Mouse (Mus musculus): ENCODE data around the gene Timm50.

Timm50 gene

DNA sequence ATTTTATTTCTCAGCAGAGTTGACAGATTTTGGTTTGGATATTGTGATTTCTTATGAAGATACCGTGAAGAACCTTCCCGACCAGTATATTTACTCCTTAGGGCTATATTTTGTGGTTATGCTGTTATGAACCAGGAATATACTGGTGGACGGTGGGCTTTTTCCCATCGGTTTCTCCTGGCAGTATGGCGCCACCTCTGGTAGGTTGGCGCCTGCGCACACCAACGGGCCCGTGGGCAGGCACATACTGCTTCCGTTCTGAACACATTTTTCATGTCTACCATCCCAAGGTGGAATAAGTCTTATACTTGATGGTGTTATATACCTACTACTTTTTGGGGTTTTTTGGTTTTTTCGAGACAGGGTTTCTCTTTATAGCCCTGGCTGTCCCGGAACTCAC is 42.5 kb downstream of the Timm50 start:
- in situ Hi-C loops (cut with MboI, MseI) = no loop called here

GRCm38 (mm10) chr7:28268576-28268975 is 43.3 kb downstream of the Timm50 start:
- in situ Hi-C loops (cut with MboI, MseI) = no loop called here

GRCm38 (mm10) chr7:28268042-28268531 is 43.8 kb downstream of the Timm50 start:
- in situ Hi-C loops (cut with MboI, MseI) = no loop called here

DNA sequence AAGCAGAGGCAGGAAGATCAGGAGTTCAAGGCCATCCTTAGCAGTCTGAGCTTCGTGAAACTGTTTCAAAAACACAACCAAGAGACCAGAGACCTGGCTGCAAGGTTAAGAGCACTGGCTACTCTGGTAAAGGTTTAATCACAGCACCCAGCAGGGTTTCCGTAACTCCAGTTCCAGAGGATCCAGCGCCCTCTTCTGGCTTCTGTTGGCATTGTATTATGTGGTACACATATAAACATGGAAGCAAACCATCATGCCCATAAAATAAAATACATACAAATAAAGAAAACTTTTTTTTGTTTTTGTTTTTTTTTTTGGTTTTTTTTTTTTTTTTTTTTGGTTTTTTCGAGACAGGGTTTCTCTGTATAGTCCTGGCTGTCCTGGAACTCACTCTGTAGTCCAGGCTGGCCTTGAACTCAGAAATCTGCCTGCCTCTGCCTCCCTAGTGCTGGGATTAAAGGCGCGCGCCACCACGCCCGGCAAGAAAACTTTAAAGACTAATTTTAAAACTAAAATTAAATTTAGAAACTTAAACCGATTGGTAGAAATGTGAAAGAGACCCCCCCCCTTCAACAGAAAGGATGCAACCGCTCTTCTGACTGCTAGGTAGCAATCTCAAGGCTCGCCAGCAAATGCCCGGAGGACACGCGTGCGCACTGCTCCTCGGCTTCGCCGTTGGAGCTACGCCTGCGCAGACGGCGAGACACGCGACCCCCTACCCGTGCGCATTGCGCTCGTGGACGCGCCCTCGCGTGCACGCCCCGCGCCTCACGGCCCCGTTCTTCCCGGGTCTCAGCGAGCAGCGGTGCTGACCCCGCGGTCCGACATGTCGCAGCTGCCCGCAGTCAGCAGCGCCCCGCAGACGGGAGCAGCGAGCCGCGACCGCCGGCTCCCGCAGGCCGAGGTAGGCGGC is 44.5 kb downstream of the Timm50 start, which contains the start of gene Eid2:
Gene Eid2, plus strand, starts transcription at position 753 of the 913 bp plus-strand sequence.
- in situ Hi-C loops (cut with MboI, MseI) = no loop called here

- in situ Hi-C loops (cut with MboI, MseI) = no loop called here
These were observed 46.5 kb downstream of the Timm50 start for GRCm38 (mm10) chr7:28265391-28265790.

- in situ Hi-C loops (cut with MboI, MseI) = no loop called here
These were observed 48.1 kb downstream of the Timm50 start for GRCm38 (mm10) chr7:28263786-28264185.

DNA sequence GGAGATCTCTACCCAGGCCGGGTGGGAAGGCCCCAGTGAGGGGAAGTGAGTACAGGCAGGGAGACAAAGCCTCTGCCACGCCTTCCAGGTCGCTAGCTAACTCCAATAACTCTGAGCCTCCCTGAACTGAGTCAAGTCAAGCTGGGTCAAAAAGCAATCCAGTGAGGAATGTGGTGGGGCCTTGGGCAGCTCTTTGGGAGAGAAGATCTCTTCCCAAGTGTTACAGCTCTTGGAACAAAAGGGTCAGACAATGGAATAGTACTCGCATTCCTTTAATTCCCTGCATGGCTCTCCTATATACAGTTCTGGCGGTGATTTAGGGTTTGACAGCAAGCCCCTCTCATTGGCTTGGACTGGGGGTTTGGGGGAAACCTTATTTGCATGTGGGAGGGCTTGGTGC is 49.0 kb downstream of the Timm50 start:
- in situ Hi-C loops (cut with MboI, MseI) = no loop called here
